Mouse (Mus musculus) embryonic facial prominence, embryonic 11.5 days (tissue): ENCODE results near the gene Pcbp1. TPM values are rescaled to one million over a fixed set of nuclear protein-coding genes. Genes with fewer than 3 reads are reported as not detected.

Source experiments
- ATAC-seq: fragments of 200-750 bp; cut with Nextera tagmentation; replicated peaks from 2 replicates; pipeline ENCODE4 v1.8.0; 2017; ENCODE audit warnings: low read depth; ENCODE audit not compliant: insufficient number of reproducible peaks, low FRiP score, low TSS enrichment
- DNase-seq: peaks from one replicate; pipeline ENCODE4 v3.0.0-alpha.2; 2015; ENCODE audit warnings: low spot score
- H3K27ac ChIP-seq: fragments of 300-500 bp; sonication (generic); replicated peaks from 2 replicates; pipeline ENCODE4 v1.5.1; 2014; ENCODE audit warnings: mild to moderate bottlenecking, low read depth, low read length, control low read depth
- H3K27me3 ChIP-seq: fragments of 300-500 bp; sonication (generic); 2 replicates; pipeline ENCODE4 v1.6.1; 2014; ENCODE audit warnings: mild to moderate bottlenecking, low read length, moderate library complexity, mixed read lengths; ENCODE audit not compliant: control insufficient read depth, insufficient read depth
- H3K36me3 ChIP-seq: fragments of 300-500 bp; sonication (generic); replicated peaks from 2 replicates; pipeline ENCODE4 v1.6.1; 2014; ENCODE audit warnings: low read depth, mild to moderate bottlenecking, low read length, moderate library complexity, mixed read lengths; ENCODE audit not compliant: control insufficient read depth, insufficient read depth
- H3K4me1 ChIP-seq: fragments of 300-500 bp; sonication (generic); 2 replicates; pipeline ENCODE4 v1.6.1; 2014; ENCODE audit warnings: low read length, mixed read lengths; ENCODE audit not compliant: control insufficient read depth, insufficient read depth
- H3K4me2 ChIP-seq: fragments of 300-500 bp; sonication (generic); 2 replicates; pipeline ENCODE4 v1.6.1; 2014; ENCODE audit warnings: low read depth, mild to moderate bottlenecking, control low read depth, low read length, moderate library complexity
- H3K4me3 ChIP-seq: fragments of 300-500 bp; sonication (generic); 2 replicates; pipeline ENCODE4 v1.5.1; 2014; ENCODE audit warnings: low read depth, low read length, control low read depth
- H3K9ac ChIP-seq: fragments of 300-500 bp; sonication (generic); replicated peaks from 2 replicates; pipeline ENCODE4 v1.6.1; 2014; ENCODE audit warnings: mild to moderate bottlenecking, control low read depth, low read length
- H3K9me3 ChIP-seq: fragments of 300-500 bp; sonication (generic); replicated peaks from 2 replicates; pipeline ENCODE4 v1.6.1; 2016; ENCODE audit warnings: mild to moderate bottlenecking, low read length, inconsistent platforms, mixed read lengths; ENCODE audit not compliant: control insufficient read depth
- WGBS: fragments of 180-500 bp; shearing (Covaris S2); extraction: QIAGEN DNeasy Blood & Tissue Kit; methylation state at CpG from one replicate; pipeline ENCODE4 v1.1.7; 2014; 5-methylcytosine and 5-hydroxymethylcytosine counted together
- polyA plus RNA-seq: library from polyadenylated mRNA; unstranded; fragments of >200 nt; fragmentation: Nextera tagmentation; extraction: Ambion mirVana; gene quantifications from 2 replicates; pipeline ENCODE4 v1.2.1, GENCODE M21; 2014

Gene Pcbp1
- polyA plus RNA-seq, 1 experiment from 2014 or later = 423 TPM

- H3K4me1 ChIP-seq = no peaks in the 10 kb centered on the region; the same call in 1 of the 2 replicates
- H3K9ac ChIP-seq = no peak overlapping the region
- no peaks in the 10 kb centered on the region for H3K36me3 ChIP-seq
- 78% methylated on average over 1 of the region's 1 CpGs for WGBS
- DNase-seq (no peak), ATAC-seq (no peak)
- no peak overlapping the region for H3K4me3 ChIP-seq
- H3K4me2 ChIP-seq = no peak overlapping the region
- H3K9me3 ChIP-seq = no peaks in the 10 kb centered on the region
- no peaks in the 10 kb centered on the region for H3K27me3 ChIP-seq
- no peak overlapping the region for H3K27ac ChIP-seq
These were observed 2.3 kb upstream of the Pcbp1 start for GRCm38 (mm10) chr6:86528451-86528785.

- Histone ChIP-seq H3K36me3 (no peaks in the 10 kb centered on the region), H3K9ac (peak overlapping the region; percentile 99; the same call in 1 of the 2 replicates), H3K27ac (peak overlapping the region; percentile 100), H3K9me3 (no peaks in the 10 kb centered on the region), H3K27me3 (no peaks in the 10 kb centered on the region), H3K4me2 (peak overlapping the region; percentile 94; the same call in 1 of the 2 replicates), H3K4me3 (no peak overlapping the region; the same call in 1 of the 2 replicates), H3K4me1 (peaks cover 2% of the 10 kb centered on the region; the same call in 1 of the 2 replicates)
- ATAC-seq (no peak), DNase-seq (no peak)
- WGBS = 61% methylated on average over 2 of the region's 4 CpGs
These were observed 1.8 kb upstream of the Pcbp1 start for GRCm38 (mm10) chr6:86527766-86528450.

- ATAC-seq (peak; percentile 68), DNase-seq (peak; percentile 80)
- H3K9ac ChIP-seq = peak overlapping the region; percentile 99
- peaks cover 2% of the 10 kb centered on the region; the same call in 1 of the 2 replicates for H3K4me1 ChIP-seq
- H3K4me2 ChIP-seq = peak overlapping the region; percentile 94
- peak overlapping the region; percentile 99 for H3K4me3 ChIP-seq
- no peaks in the 10 kb centered on the region for H3K27me3 ChIP-seq
- peak overlapping the region; percentile 100 for H3K27ac ChIP-seq
- H3K36me3 ChIP-seq = no peaks in the 10 kb centered on the region
- WGBS = 6% methylated on average over 49 of the region's 49 CpGs
- H3K9me3 ChIP-seq = no peaks in the 10 kb centered on the region
These were observed 1.0 kb upstream of the Pcbp1 start for GRCm38 (mm10) chr6:86526961-86527740.

- H3K4me3 ChIP-seq = peak overlapping the region; percentile 99
- peak overlapping the region; percentile 99 for H3K9ac ChIP-seq
- ATAC-seq (peak; percentile 14; the same call in 1 of the 2 replicates), DNase-seq (peak; percentile 68)
- no peaks in the 10 kb centered on the region for H3K36me3 ChIP-seq
- H3K9me3 ChIP-seq = no peaks in the 10 kb centered on the region
- H3K4me2 ChIP-seq = peak overlapping the region; percentile 94
- H3K27ac ChIP-seq = peak overlapping the region; percentile 100
- WGBS = under 1% methylated on average over 35 of the region's 36 CpGs
- no peaks in the 10 kb centered on the region for H3K27me3 ChIP-seq
- peaks cover 2% of the 10 kb centered on the region; the same call in 1 of the 2 replicates for H3K4me1 ChIP-seq
These were observed 482 bp downstream of the Pcbp1 start for GRCm38 (mm10) chr6:86525646-86526031.

GRCm38 (mm10) chr6:86524879-86525645 is 1.1 kb downstream of the Pcbp1 start:
- 0 out of 2 replicates have a peak, but pooled peaks have one; percentile 20 for ATAC-seq
- H3K36me3 ChIP-seq = no peaks in the 10 kb centered on the region
- peak; percentile 44 for DNase-seq
- no peaks in the 10 kb centered on the region for H3K27me3 ChIP-seq
- H3K4me1 ChIP-seq = peaks cover 2% of the 10 kb centered on the region; the same call in 1 of the 2 replicates
- H3K9me3 ChIP-seq = no peaks in the 10 kb centered on the region
- H3K4me3 ChIP-seq = peak overlapping the region; percentile 99
- H3K27ac ChIP-seq = peak overlapping the region; percentile 100
- WGBS = under 1% methylated on average over 51 of the region's 51 CpGs
- peak overlapping the region; percentile 99 for H3K9ac ChIP-seq
- peak overlapping the region; percentile 94 for H3K4me2 ChIP-seq

GRCm38 (mm10) chr6:86523755-86524434 is 2.2 kb downstream of the Pcbp1 start:
- Histone ChIP-seq H3K4me3 (peak overlapping the region; percentile 99), H3K9ac (peak overlapping the region; percentile 84), H3K27ac (peak overlapping the region; percentile 68), H3K4me2 (peak overlapping the region; percentile 83), H3K9me3 (no peaks in the 10 kb centered on the region), H3K4me1 (peaks cover 2% of the 10 kb centered on the region; the same call in 1 of the 2 replicates), H3K36me3 (no peaks in the 10 kb centered on the region), H3K27me3 (no peaks in the 10 kb centered on the region)
- under 1% methylated on average over 15 of the region's 15 CpGs for WGBS
- DNase-seq (peak; percentile 36), ATAC-seq (no peak)

- peak overlapping the region; percentile 99 for H3K4me3 ChIP-seq
- H3K4me2 ChIP-seq = peak overlapping the region; percentile 83
- H3K9me3 ChIP-seq = no peaks in the 10 kb centered on the region
- H3K9ac ChIP-seq = peak overlapping the region; percentile 84
- ATAC-seq (no peak), DNase-seq (no peak)
- 53% methylated on average over 3 of the region's 3 CpGs for WGBS
- H3K4me1 ChIP-seq = peaks cover 2% of the 10 kb centered on the region; the same call in 1 of the 2 replicates
- no peaks in the 10 kb centered on the region for H3K27me3 ChIP-seq
- no peaks in the 10 kb centered on the region for H3K36me3 ChIP-seq
- peak overlapping the region; percentile 68; the same call in 1 of the 2 replicates for H3K27ac ChIP-seq
These were observed 2.8 kb downstream of the Pcbp1 start for GRCm38 (mm10) chr6:86523242-86523754.
